Mouse (Mus musculus) adrenal gland, adult 18-20 months (tissue): ENCODE data around the gene Olfr173. TPM values are rescaled to one million over a fixed set of nuclear protein-coding genes. Genes with fewer than 3 reads are reported as not detected.

Experiments
- DNase-seq, 2 experiments: peaks; one replicate each; pipeline ENCODE4 v3.0.0; 2021 to 2022; ENCODE audit warnings: low spot score in 2 of 2
- long read RNA-seq, 2 experiments: library from polyadenylated mRNA; stranded (forward); transcript quantifications; one replicate each; pipeline ENCODE4 v2.0.0; 2021
- microRNA-seq, 2 experiments: library from miRNA; unstranded; fragments of <30 nt; microRNA quantifications; one replicate each; pipeline ENCODE4 v1.2.0; 2021; ENCODE audit warnings: borderline number of aligned reads in 2 of 2
- total RNA-seq, 2 experiments: library from RNA; stranded (reverse); gene quantifications; 1 replicate in 1 of 2; 2 replicates in 1 of 2; pipeline ENCODE4 v1.2.3; 2021

Olfr173 gene
- total RNA-seq = not detected
- long read RNA-seq, experiment 1 = 0 reads
- long read RNA-seq, experiment 2 = 0 reads

GRCm38 (mm10) chr16:58800168-58800567 is at the start of gene Olfr173:
Olfr173 (minus strand) TSS chr16:58800268.
- DNase-seq = no peak

DNA sequence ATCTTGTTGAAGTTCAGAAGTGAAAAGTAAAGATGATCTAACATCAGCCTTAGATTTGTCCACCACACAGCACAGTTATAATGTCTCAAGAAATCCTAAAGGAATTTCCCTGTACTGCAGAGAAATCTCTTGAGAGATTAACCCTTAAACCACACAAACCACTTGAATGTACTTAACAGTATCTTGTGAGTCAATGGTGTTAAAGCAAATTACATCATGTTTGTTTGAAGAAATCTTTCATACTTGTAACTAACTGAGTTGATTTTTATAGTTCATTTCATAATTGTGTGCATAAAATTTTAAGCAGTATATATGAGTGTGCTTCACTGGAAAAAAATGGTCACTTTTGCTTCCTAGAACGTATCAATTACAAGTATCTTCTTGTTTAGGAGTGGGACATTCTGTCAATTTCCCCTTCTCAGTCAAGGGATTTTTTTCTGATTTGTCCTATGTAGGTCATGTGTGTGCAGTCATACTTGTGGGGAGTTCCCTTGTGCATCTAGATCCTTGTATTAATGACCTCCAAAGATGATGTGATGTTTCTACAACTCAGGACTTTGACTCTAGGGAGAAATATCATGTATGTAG is 26.8 kb upstream of the Olfr173 start, which contains the start of gene Olfr175-ps1:
Olfr175-ps1 (minus strand) TSS at position 51 of the 588 bp plus-strand sequence.
- DNase-seq = no peak

DNA sequence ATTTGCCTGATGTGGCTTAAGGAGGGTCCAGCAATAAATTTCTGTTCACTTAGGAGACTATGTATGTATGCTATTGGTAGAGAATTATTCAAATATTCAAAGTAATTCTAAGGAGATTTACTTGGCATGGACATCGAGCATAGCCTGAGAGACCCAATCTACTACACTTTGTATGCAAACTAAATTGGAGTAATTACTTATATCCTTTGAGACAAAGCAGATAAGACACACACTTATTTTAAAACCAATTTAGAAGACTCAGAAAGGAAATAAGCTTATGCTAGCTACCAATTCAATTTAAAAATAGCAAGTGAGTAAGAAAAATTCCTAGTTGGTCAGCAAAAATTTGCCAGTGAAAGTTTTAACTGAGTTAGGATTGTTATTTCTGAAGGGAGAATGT is 37.0 kb downstream of the Olfr173 start, which contains the start of gene Olfr172:
Olfr172 (minus strand) TSS at position 101 of the 400 bp plus-strand sequence.
- no peak for DNase-seq

DNA sequence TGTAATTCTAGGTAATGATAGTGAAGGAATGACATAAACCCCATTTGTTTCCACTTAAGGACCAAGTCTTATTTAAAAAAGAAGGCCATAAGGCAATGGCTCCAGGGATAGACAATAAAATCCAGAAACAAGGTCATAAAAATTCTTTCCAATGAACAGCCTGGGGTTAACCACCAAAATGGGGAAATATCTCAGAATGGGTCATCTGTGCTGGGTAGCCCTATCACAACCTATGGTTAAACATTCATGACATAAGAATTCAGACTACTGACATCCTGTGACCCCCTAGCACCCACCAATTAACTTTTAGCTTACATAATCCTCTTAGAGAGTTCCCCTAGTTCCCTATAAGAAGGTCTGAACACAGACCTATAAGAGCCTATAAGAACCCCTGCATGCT is 43.9 kb downstream of the Olfr173 start:
- DNase-seq = no peak

DNA sequence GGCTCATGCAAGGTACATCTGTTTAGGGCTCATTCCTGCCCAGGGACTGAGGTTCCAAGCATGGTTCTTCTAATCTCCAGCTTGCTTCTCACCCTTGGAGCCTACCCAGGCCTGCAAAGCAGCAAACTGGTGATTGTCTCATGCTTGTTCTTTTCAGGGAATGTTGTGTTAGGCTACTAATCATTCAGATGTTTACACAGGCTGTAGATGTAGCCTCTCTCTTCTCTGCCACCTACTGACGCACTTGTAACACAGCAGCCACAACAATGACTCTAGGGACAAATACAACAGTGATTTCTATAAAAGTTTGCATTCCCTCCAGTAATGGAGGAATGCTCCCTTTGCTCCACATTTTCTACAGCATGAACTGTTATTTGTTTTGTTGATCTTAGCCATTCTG is 48.8 kb downstream of the Olfr173 start:
- DNase-seq = no peak

DNA sequence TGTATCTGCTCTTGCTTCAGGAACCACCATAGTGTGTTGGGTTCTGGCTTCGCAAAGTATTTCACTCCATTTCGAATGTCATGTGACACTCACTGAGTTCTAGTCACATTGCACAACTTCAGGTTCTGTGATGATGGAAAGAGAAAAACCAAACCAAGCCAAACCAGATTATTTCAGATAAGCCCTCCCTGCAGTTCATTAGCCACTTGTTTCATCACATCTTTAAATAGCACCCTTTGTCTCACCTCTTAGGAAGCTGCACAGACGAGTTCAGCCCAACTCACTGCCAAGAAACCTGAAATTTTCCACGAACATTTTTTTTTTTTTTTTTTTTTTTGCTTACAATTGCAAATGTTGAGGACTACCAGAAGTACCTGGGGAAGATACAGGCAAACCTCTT is 53.4 kb downstream of the Olfr173 start:
- no peak for DNase-seq

Small RNA genes lying within 50 kb of the gene (microRNA-seq; reads per million reads assigned to microRNA genes)
- 0 reads per million in 2 experiments for gene Gm27564

Other genes starting within 250 kb of the Olfr173 start
- not detected for gene Gm813, start 183.3 kb downstream of the Olfr173 start, total RNA-seq
- not detected for gene E330017A01Rik, start 161.5 kb downstream of the Olfr173 start, total RNA-seq
- gene Cpox, start 130.0 kb downstream of the Olfr173 start, total RNA-seq = 10 to 100 TPM; 11.4 to 14.5 TPM
- not detected for gene Gpr15, start 81.2 kb downstream of the Olfr173 start, total RNA-seq
- 10 to 100 TPM; 67.0 to 77.6 TPM for gene Cldnd1, start 72.4 kb downstream of the Olfr173 start, total RNA-seq
- not detected for gene Olfr172, start 37.1 kb downstream of the Olfr173 start, total RNA-seq
- gene Olfr175-ps1, start 26.5 kb upstream of the Olfr173 start, total RNA-seq = not detected
- gene Olfr177, start 74.5 kb upstream of the Olfr173 start, total RNA-seq = not detected
- not detected for gene Olfr178, start 91.8 kb upstream of the Olfr173 start, total RNA-seq
- gene Olfr181, start 128.5 kb upstream of the Olfr173 start, total RNA-seq = not detected
- not detected for gene Olfr180, start 129.1 kb upstream of the Olfr173 start, total RNA-seq
- gene Olfr183, start 195.1 kb upstream of the Olfr173 start, total RNA-seq = not detected
- not detected for gene Olfr186, start 230.0 kb upstream of the Olfr173 start, total RNA-seq
- gene Olfr187, start 239.5 kb upstream of the Olfr173 start, total RNA-seq = not detected